Mouse (Mus musculus) spleen, adult 2 months (tissue): Measurements from ENCODE around the gene Nrap.

Experiments
- CTCF ChIP-seq: fragments of 200-500 bp; IDR thresholded peaks from 2 replicates; pipeline ENCODE4 v1.5.1; 2011; ENCODE audit warnings: mild to moderate bottlenecking, inconsistent platforms; ENCODE audit not compliant: insufficient read depth, insufficient read length, insufficient replicate concordance; ENCODE audit errors: extremely low read depth
- POLR2A ChIP-seq: fragments of 200-500 bp; IDR thresholded peaks from 2 replicates; pipeline ENCODE4 v1.6.1; 2011; ENCODE audit warnings: low read depth, low read length, inconsistent platforms

DNA sequence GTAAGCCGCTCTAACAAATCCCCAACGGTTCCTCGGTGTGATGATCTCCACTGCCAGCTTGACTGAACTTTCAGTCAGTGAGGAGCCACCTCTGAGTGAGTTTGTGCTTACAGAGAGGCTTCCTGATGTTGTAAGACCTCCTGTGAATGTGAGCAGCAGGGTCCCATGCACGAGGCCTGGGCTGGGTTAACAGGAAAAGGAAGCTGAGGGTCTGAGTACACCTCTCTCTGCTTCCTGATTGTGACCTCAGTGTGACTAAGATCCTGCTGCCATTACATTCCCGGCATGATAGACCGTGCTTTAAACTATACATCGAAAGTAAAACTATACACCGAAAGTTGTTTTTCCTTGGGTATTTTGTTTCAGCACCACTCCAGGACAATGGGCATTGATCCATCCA is 117.8 kb downstream of the Nrap start:
- TF ChIP-seq CTCF (no peak), POLR2A (no peak)
